Mouse (Mus musculus): ENCODE measurements around the gene Mmaa.
A peak's percentile ranks its signal among the peaks of the same experiment; 100 is the strongest.

The Mmaa gene

GRCm38 (mm10) chr8:79294610-79295275 lies at the start of gene Mmaa:
Gene Mmaa, minus strand, starts transcription at chr8:79294937.
- DNase-seq (ENCODE audit: low spot score): peak; percentile 97

DNA sequence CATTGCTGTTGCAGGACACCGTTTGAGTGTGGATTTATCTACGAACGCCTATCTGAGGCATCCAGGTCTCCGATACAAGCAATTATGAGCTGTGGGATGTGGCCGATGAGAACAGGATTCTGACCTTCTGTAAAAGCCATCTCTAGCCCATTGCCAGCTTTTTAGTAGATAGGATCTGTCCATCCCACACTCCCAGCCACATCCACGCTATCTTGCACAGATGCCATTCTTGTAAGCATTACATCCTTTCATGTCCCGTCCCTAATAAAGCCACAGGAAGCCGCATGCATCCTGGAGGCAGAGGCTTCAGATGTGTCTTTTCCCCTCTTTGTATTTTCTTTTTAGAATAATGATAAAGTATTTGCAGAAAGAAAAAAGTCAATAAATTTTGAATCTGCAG lies 46.5 kb upstream of the Mmaa start:
- no peak for DNase-seq (ENCODE audit: low spot score)

DNA sequence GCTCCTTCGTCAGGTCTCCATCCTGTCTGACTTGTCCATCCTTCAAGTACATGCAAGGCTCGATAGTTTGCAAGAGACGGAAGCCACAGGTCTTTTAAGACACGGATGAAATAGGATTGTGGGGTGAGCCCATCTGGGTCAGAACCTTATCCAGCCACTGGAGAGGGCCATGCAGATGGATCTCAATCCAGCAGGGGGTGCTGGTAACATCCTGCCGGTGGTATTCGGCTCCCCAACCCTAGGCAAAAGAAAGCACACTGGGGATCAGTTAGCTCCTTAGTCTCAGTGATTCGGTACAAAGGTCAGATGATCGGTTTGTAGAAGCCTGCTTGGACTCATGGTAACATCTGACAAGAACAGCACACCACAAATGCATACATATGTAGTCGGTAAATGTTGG lies 44.8 kb upstream of the Mmaa start:
- no peak for DNase-seq (ENCODE audit: low spot score)

DNA sequence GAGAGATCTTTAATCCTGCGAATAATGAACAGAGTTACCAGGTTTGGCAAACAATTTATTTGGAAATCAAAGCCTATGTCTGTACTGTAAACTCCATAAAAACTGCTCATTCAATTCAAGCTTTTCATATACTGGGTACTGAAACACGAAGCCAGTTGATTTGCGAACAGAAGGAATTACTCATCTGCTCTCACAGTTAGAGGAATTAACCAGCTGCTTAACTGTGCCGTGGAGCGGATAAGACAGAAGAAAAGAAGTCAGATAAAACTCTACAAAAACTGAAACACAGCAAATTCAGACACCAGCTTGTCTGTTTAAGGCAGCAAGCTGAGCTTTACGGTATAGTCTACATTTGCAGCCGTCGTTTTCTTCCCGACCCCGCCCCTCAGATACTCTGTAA lies 43.9 kb upstream of the Mmaa start:
- DNase-seq (ENCODE audit: low spot score): no peak

GRCm38 (mm10) chr8:79332109-79332900 lies 37.6 kb upstream of the Mmaa start:
- no peak for DNase-seq (ENCODE audit: low spot score)

DNA sequence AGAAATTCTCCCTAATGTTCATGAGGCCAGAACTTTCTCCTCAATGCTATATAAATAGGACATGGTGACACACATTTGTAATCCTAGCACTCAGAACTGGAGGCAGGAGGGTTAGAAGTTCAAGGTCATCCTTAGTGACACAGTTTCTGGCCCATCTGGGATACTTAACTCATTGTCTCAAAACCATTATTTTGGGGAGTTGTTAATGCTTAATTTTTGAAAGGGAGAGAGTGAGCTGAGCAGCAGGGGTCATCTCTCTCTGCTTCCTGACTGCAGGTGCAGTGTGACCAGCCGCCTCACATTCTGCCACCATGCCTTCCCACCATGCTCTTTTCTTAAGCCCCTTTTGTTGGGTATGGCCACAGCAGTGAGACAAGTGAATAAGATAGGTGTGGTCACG lies 36.8 kb upstream of the Mmaa start:
- no peak for DNase-seq (ENCODE audit: low spot score)

DNA sequence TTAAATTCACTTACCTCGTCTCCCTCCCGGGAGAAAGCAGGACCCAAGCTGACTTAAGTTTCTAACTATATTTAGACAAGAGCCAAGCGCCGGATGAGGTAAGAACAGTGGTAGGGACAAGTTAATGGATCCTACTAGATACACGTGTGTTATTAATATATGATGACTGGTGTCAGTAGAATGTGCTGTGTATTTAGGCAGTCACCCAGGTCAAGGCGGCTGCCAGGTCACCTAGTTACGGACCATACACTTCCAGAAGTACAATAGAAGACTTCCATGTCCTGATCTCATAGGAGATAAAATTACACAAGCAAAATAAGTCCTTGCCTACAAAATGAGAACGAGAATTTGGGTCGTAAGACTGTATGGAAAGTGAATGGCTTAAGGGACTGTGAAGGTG lies 36.3 kb upstream of the Mmaa start:
- no peak for DNase-seq (ENCODE audit: low spot score)

DNA sequence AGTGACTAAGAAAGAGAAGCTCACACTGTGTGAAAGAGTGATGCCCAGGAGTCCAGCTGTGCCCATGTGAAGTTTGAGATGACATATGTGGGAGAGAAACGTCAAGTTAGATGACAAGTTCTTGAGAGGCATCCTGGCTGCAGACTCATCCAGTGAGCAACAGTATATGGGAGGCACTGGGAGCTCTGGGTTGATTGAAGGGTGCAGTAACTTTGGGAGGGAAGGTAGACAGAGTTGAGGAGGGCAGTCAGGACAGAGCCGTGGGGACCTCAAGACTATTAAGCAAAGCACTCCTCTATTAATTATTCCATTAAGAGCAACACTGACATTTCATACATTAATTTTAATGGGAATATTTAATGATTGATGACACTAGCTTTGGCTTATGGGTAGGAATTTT lies 35.0 kb upstream of the Mmaa start:
- no peak for DNase-seq (ENCODE audit: low spot score)

GRCm38 (mm10) chr8:79329182-79329581 lies 34.4 kb upstream of the Mmaa start:
- no peak for DNase-seq (ENCODE audit: low spot score)

- no peak for DNase-seq (ENCODE audit: low spot score)
These were observed 30.8 kb upstream of the Mmaa start for GRCm38 (mm10) chr8:79325510-79325909.

DNA sequence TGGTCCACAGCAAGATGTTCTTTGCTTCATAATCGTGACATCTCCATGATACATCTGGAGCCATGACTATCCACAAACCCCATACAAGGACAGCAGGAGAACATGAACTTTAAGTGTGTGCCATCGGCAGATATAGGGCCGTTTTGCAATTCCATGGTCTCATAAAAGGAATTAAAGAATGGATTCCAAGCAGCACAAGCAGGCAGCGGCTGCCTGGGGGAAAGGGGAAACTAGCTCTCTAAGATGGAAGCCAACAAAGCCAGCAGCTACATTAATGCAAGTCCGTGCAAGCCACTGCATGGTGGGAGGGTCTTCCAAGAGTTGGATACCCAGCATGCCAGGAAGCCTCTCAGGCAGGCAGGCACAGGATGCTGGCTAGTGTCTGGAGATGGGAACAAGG lies 30.2 kb upstream of the Mmaa start:
- DNase-seq (ENCODE audit: low spot score): no peak

DNA sequence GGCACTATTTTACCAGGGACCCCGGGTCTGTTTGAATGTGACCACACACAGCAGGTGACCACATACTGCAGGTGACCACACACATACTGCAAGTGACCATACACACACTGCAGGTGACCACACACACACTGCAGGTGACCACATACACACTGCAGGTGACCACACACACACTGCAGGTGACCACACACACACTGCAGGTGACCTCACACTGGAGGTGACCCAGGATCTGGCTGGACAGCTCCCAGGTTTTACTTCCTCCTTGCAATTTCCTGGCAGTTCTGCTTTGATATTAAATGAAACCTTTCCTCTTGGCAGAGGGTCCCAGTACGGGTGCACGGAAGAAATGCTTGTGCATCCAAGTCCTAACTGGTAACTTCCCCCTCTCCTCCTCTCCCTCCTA lies 29.3 kb upstream of the Mmaa start:
- no peak for DNase-seq (ENCODE audit: low spot score)

DNA sequence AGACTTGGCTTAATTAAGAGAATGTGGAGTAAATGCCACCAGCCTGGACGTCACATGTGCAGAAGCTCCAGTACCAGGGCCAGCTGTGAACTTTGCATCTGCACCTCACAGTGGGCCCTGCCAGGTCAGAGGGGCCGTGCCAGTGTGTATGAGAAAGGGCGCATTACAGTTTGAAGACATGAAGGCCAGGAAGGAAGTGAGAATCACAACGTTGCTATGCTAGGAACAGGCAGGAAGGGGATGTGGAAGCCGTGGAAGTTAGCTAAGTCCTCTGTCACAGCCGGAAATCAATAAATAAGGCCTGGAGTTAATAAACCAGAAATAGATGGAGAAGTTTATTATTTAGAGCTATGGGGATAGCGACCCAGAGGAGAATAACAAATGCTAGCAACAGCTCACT lies 28.4 kb upstream of the Mmaa start:
- no peak for DNase-seq (ENCODE audit: low spot score)

GRCm38 (mm10) chr8:79310801-79311200 lies 16.1 kb upstream of the Mmaa start:
- DNase-seq (ENCODE audit: low spot score): no peak

DNA sequence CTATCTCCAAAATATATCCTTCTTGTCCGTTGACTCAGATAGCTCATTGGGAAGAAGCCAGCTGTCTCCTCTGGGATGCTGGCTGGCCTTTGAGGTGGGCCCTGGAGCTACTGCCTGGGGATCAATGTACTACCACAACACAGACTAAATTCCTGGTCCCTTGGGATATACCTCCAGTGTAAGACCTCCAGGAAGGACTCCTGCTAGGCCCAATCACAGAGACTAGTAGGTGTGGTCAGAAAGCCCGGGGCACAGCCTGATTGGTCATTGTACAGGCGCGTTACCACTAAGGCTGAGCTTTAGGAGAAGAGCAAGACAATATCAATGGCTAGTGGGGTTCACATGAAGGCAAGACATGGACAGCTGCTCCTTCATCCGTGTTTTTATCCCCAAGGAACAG lies 11.2 kb upstream of the Mmaa start:
- DNase-seq (ENCODE audit: low spot score): no peak

DNA sequence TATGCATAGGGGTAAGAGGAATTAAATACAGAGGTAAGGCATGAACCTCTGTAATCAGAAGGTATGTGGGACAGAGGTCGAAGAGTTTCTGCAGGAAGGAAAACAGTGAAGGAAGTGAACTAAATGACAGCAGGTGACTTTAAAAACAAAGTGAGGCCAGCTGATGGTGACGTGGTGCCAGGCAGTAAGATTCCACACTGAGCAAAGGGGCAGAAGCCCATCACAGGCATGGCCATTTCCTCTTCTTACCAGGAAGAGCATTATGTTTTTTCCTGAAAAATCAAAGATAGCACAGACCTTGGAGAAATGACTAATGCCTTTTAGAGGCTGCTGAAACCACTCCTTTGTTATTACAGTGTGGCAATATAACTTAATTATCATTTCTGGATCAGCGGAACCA lies 6.8 kb upstream of the Mmaa start:
- DNase-seq (ENCODE audit: low spot score): no peak

- no peak for DNase-seq (ENCODE audit: low spot score)
These were observed 5.0 kb upstream of the Mmaa start for GRCm38 (mm10) chr8:79299704-79300103.

- peak; percentile 34 for DNase-seq (ENCODE audit: low spot score)
These were observed 3.0 kb upstream of the Mmaa start for GRCm38 (mm10) chr8:79297763-79298162.

- DNase-seq (ENCODE audit: low spot score): no peak
These were observed 754 bp upstream of the Mmaa start for GRCm38 (mm10) chr8:79295276-79296105.

DNA sequence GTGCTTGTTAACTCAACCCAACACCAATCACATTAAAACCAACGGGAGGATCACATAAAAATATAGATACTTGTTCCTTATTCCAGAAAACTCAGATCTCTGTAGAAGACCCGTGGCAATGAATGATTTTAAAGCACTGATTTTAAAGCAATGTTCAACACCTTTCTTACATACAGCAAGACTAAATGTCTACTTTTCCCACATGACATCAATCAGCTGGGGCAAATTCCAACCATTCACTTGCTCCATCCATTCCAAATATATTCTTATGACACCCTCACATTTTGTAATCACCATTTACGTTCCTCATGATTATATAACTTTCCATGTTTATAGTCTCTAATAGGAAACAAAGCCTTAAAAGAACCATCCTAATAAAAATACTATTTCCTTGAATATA lies 896 bp downstream of the Mmaa start:
- no peak for DNase-seq (ENCODE audit: low spot score)

- no peak for DNase-seq (ENCODE audit: low spot score)
These were observed 1.9 kb downstream of the Mmaa start for GRCm38 (mm10) chr8:79292712-79293264.

DNA sequence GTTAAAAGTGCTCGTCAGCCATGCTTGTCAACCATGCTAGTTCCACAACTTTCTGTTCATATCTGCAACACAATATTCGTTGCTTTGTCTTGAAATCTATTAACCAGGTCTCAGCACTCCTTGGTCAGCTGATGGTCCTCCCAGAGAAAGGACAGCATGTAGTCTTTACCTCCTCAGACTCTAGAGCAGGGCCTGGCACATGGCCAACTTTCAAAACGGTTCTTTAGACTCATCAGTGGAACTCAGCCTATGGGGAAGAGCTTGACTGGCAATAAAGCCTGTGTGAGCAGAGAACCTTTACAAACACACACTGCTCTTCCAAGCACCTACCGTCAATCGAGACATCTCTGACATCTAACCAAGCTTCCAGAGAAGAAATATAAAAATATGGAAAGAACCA lies 5.1 kb downstream of the Mmaa start:
- DNase-seq (ENCODE audit: low spot score): no peak

DNA sequence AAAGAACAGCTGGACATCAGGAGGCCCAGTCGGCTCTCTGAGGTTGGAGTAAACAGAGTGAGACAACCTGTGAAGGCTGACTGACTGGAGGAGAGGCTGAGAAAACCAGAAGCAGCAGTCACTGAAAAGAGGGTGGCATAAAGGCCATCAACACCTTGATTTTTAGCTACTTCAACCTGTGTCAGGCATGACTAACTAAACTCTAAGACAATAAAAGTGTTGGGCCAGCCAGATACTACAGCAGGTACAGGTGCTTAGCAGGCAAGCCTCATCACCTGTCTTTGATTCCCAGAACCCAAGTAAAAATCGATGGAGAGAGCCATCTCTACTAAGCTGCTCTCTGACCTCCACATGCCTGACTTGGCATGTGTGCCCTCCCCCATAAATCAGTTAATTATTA lies 6.1 kb downstream of the Mmaa start:
- no peak for DNase-seq (ENCODE audit: low spot score)

Measured in ovary, adult 18-20 months (tissue).